ENCODE assay signal across 26 mouse cellular contexts in genomic region chr5:104359257-104359656, GRCm38 (mm10). TPM values are rescaled to one million over a fixed set of nuclear protein-coding genes. Genes with fewer than 3 reads are reported as not detected.
A peak's percentile ranks its signal among the peaks of the same experiment; 100 is the strongest.
DNase-seq lines count a peak whose midpoint lies in the region; ATAC-seq and TF ChIP-seq lines count a peak whose summit lies in the region.
"Had no signal": no experiment of that assay in that cellular context is flagged by ENCODE, and none has a peak within 500 bp of the region (broad histone marks: within the 10 kb centered on the region; RNA-seq: fewer than 3 reads in every experiment).

No protein-coding gene starts in this region.

- peak overlapping the region; percentile 8; the same call in 1 of the 2 replicates for H3K4me2 ChIP-seq in kidney, embryonic 16.5 days (replicated peaks; ENCODE audit: low read depth, low read length)
- H3K4me2 ChIP-seq in kidney, postnatal 0 days (ENCODE audit: low read length) = 0 out of 2 replicates have a peak overlapping the region, but pooled peaks have one; percentile 18
- H3K4me2 ChIP-seq: embryonic facial prominence, embryonic 15.5 days; neural tube, embryonic 15.5 days had no signal

- peak; percentile 78; the same call in 1 of the 2 replicates for ATAC-seq in kidney, embryonic 16.5 days (ENCODE audit: low FRiP score, low TSS enrichment)
- ATAC-seq in kidney, postnatal 0 days (replicated peaks; ENCODE audit: low FRiP score, low read depth) = no peak
- ATAC-seq: hindbrain, embryonic 16.5 days had no signal

- no peak for DNase-seq in kidney, adult 18-20 months
- DNase-seq in embryo, embryonic 11.5 days (ENCODE audit: low read depth, low spot score) = peak; percentile 29
- DNase-seq in kidney, postnatal 0 days (ENCODE audit: low spot score) = no peak
- DNase-seq in spleen, adult 18-20 months = no peak
- DNase-seq in cerebellum, adult 9-10 months = no peak
- no peak for DNase-seq in layer of hippocampus, adult 2 months (ENCODE audit: low spot score in 2 of 2)
- DNase-seq: lung, adult 18-20 months; lung, postnatal 4 days; thymus, adult 2 months had no signal

- TF ChIP-seq CTCF in kidney, postnatal 0 days (IDR thresholded peaks at IDR 0.05; ENCODE audit: low read depth) = no peak
- TF ChIP-seq CTCF in layer of hippocampus, adult 2 months (conservative IDR thresholded peaks at IDR 0.05) = no peak

- no peaks in the 10 kb centered on the region for H3K36me3 ChIP-seq in kidney, embryonic 16.5 days (ENCODE audit: insufficient read depth, low read length)
- no peaks in the 10 kb centered on the region for H3K36me3 ChIP-seq in kidney, postnatal 0 days (ENCODE audit: insufficient read depth, low read length)
- H3K36me3 ChIP-seq: embryonic facial prominence, embryonic 15.5 days; forebrain, embryonic 10.5 days; heart, embryonic 12.5 days; neural tube, embryonic 15.5 days had no signal

- no peak overlapping the region for H3K4me3 ChIP-seq in kidney, embryonic 16.5 days (ENCODE audit: low read length)
- no peak overlapping the region for H3K4me3 ChIP-seq in kidney, postnatal 0 days (replicated peaks; ENCODE audit: low read depth, low read length)
- H3K4me3 ChIP-seq in layer of hippocampus, adult 2 months = no peak overlapping the region
- H3K4me3 ChIP-seq: embryonic facial prominence, embryonic 15.5 days; forebrain, embryonic 10.5 days; heart, embryonic 12.5 days; myocyte; neural tube, embryonic 15.5 days had no signal

- WGBS in kidney, embryonic 16.5 days = 9% methylated on average over 6 of the region's 6 CpGs
- 18% methylated on average over 6 of the region's 6 CpGs for WGBS in kidney, postnatal 0 days

- peaks cover 12% of the 10 kb centered on the region; the same call in 1 of the 2 replicates for H3K4me1 ChIP-seq in kidney, embryonic 16.5 days (ENCODE audit: insufficient read depth, low read length)
- H3K4me1 ChIP-seq in kidney, postnatal 0 days (replicated peaks; ENCODE audit: insufficient read depth, low read length) = 0 out of 2 replicates have a peak, but pooled peaks cover 4% of the 10 kb centered on the region
- H3K4me1 ChIP-seq: embryonic facial prominence, embryonic 15.5 days; neural tube, embryonic 15.5 days had no signal

- H3K9me3 ChIP-seq in kidney, embryonic 16.5 days (ENCODE audit: low read length) = no peaks in the 10 kb centered on the region
- H3K9me3 ChIP-seq in kidney, postnatal 0 days (replicated peaks; ENCODE audit: low read length) = no peaks in the 10 kb centered on the region
- H3K9me3 ChIP-seq: embryonic facial prominence, embryonic 15.5 days; forebrain, embryonic 10.5 days; heart, embryonic 12.5 days; neural tube, embryonic 15.5 days had no signal

- H3K27me3 ChIP-seq in kidney, embryonic 16.5 days (ENCODE audit: insufficient read depth, low read length) = no peaks in the 10 kb centered on the region
- no peaks in the 10 kb centered on the region for H3K27me3 ChIP-seq in kidney, postnatal 0 days (ENCODE audit: insufficient read depth, low read length)
- H3K27me3 ChIP-seq: embryonic facial prominence, embryonic 15.5 days; heart, embryonic 12.5 days; neural tube, embryonic 15.5 days had no signal

- no peak overlapping the region for H3K27ac ChIP-seq in kidney, embryonic 16.5 days (ENCODE audit: low read length)
- no peak overlapping the region for H3K27ac ChIP-seq in kidney, postnatal 0 days
- no peak overlapping the region for H3K27ac ChIP-seq in layer of hippocampus, adult 2 months
- H3K27ac ChIP-seq: embryonic facial prominence, embryonic 15.5 days; forebrain, embryonic 10.5 days; neural tube, embryonic 15.5 days had no signal

- H3K9ac ChIP-seq in kidney, embryonic 16.5 days (replicated peaks; ENCODE audit: low read length) = no peak overlapping the region
- H3K9ac ChIP-seq in kidney, postnatal 0 days (ENCODE audit: low read depth, low read length) = no peak overlapping the region
- H3K9ac ChIP-seq: embryonic facial prominence, embryonic 15.5 days; heart, embryonic 12.5 days; neural tube, embryonic 15.5 days had no signal

RNA-seq across cellular contexts. Expression of gene Mepe, which starts 34.1 kb away (rescaled TPM):
- polyA plus RNA-seq in kidney, embryonic 16.5 days (2015; fragmentation: Nextera tagmentation; extraction: Ambion mirVana) = not detected in 2 replicates
- polyA plus RNA-seq in kidney, postnatal 0 days (2015; fragmentation: Nextera tagmentation; extraction: Ambion mirVana) = not detected in 2 replicates
- total RNA-seq in layer of hippocampus, adult 2 months (2021) = not detected
- total RNA-seq: ES-E14; heart, postnatal 25 days; layer of hippocampus, postnatal 10 days; liver, adult 2 months had no signal
- polyA plus RNA-seq: forebrain, embryonic 10.5 days; frontal cortex, adult 2 months; gonadal fat pad, adult 2 months; heart, embryonic 12.5 days; hindbrain, embryonic 16.5 days; liver, adult 2 months; midbrain, embryonic 14.5 days; myocyte; neural tube, embryonic 15.5 days; small intestine, adult 2 months; stomach, embryonic 14.5 days; thymus, adult 2 months; urinary bladder, adult 2 months had no signal
